Mouse (Mus musculus) left cerebral cortex, adult 8-10 months (tissue): Measurements from ENCODE around the gene Gpr62. TPM values are rescaled to one million over a fixed set of nuclear protein-coding genes. Genes with fewer than 3 reads are reported as not detected.

Experiments
- DNase-seq, 2 experiments: peaks; one replicate each; pipeline ENCODE4 v3.0.0; 2022; ENCODE audit warnings: low spot score in 2 of 2
- total RNA-seq, 4 experiments: library from RNA; stranded (reverse); gene quantifications; 2 replicates each; pipeline ENCODE4 v1.2.4; 2022

The Gpr62 gene
- total RNA-seq, 4 experiments from 2014 or later, result 11.7 to 15.6 (median 12.7) TPM

DNA sequence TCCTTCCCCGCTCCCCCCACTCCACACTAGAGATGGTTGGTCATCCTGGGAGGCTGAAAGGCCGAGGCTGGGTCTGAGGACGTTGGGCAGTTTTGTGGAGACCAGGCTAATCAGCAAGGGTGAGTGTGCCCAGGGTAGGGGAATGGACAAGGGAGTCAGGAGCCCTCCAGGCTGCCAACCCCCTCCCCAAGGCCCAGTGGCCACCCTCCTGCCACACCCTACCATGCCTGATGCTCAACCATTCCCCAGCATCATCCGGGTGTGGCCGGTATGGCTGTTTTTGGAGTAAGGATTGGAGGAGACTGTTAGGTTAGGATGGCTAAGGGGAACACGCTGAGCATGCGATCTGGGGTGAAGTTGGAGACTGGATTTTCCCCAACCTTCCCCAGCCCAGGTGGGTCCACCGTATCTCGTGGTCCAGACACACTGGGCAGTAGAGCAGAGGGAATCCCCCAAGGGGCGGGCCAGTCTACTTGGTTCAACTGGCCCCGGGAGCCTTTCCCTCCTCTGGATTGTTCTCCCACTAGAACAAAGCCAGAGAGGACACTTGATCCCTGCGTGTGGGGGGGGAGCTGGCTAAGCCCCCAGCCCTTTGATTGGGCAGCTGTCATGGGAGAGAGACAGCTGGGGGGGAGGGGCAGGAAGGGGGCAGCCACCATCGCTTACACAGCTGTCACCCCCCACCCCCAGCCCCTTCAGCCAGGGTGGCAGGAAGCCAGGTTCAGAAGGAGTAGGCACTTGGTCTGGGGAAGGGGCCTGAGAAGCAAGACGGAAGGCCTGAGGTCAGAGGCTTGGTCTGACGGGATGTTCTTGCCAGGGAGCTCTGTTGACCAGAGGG, 9.2 kb downstream of the Gpr62 start:
- DNase-seq, result no peak

DNA sequence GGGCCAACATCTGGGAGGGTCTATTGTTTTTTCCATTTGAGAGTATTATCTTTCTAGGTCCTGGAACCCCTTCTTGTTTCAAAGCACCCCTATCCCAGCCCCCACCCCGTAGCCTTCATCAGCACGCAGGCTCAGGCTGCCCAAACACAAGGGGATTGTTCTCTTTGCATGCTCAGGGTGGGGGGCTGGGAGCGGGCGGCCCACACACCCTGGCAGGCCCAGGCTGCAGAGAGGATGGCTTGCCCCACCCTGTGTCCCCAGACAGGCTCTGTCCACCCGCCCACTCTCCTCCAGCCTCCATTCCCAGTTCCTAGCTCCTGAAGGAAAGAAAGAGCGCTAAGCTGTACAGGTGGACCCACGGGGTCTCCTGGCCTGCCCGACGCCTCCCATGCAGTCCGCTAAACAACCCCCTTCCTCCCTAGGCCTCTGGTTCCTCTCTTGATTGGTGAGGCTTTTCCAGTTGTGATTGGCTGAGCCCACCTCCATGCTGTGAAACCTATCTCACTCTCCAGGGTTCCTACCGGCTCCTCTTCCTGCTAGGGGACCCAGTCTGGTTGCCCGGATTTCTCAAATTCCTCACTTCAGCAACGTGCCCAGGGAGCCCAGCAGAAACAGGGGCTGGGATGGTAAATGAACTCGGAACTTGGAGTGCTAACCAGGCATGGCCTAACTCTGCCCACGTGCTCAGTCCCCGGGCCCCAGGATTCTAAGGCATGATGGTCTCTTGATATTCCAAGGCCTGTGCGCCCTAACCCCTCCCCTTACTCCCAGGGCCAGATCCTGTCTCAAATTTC, 10.7 kb downstream of the Gpr62 start:
- peak in 1 of 2 experiments; percentile 62 for DNase-seq

DNA sequence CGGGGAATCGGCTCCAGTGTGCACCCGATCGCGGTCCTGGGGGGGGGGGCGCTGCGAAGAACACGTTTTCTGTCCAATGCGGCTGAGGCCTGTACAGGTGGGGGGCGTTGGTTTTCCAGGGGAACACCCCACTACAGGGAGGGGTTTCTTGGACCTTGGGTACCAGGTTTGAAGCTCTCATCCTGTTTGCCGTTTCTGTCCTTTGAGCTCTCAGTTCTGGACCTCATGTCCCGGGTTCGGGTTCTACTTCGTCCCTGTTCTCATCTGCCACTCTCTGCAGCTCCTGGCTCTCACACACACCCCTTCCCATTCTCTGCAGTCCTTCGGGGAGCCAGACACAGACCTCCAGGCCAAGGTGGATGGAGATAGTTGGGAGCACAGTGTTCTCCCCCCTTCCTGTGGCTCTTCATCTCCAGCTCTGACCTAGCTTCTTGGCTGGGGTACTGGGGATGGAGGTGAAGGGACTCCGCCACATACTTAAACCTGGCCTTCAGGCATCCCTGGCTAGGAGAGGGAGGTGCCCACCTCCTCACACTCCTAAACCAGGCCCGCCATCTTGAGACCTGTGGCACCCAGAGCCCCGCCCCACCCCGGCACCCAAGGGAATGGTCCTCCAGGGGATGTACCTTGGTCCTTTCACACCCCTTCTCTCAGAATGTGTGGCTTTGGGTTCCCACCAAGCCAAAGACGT, 11.5 kb downstream of the Gpr62 start:
- DNase-seq, result no peak

DNA sequence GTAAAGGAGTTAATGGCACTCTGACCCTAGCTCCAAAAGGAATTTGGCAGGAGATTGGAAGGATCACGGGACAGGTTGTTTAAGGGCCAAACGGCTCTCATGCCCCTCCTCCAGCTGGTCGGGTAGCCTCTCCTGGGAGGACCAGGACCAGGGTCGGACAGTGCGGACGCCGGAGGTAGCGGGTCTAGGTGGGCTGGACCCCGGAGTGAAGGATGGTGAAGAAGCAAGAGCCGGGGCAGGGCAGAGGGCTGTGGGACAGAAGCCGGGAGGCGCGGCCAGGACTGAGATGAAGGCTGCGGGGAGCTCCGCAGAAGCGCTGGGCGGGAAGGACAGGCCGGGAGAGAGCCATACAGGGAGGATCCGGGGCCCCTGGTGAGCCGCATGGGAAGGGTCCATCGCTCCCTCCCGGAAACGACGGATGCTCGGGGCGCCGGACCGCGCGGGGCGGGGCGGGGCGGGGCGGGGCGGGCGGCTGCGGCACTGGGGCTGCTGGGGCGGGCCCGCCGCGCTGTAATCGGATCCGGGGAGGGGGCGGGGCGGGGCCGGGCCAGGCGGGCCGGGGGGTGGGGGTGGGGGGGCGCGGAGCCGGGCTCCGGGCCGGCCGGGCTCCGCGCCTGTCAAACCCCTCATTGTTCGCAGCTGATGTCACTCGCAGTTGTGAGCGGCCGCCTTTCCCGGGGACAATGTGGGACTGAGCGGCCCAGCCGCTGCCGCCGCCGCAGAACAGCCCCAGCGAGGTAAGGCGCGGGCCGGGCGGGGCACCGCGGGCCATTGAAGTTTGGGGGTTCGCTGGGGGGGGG, 12.3 kb downstream of the Gpr62 start, which contains the start of gene Pcbp4:
TSS of gene Pcbp4 (plus strand) at position 21 of the 800 bp plus-strand sequence.
- no peak for DNase-seq

DNA sequence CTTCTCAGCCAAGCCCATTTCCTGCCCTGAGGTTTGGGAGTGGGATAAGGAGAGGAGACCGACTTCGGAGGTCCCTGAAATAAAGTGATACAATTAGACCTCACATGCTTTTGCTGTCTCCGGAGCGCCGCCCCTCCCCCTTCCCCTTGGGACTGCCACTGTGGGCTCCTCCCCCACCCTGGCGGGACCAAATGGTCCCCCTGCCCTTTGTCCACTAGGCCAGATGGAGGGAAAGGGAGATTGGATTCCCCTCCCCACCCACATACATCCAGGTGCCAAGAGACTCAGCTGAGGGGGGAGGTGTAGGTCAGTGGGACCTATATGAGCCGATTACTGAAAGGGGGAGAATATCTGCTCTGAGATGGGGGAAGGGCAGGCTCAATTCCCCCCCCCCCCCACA, 12.9 kb downstream of the Gpr62 start:
- no peak for DNase-seq

DNA sequence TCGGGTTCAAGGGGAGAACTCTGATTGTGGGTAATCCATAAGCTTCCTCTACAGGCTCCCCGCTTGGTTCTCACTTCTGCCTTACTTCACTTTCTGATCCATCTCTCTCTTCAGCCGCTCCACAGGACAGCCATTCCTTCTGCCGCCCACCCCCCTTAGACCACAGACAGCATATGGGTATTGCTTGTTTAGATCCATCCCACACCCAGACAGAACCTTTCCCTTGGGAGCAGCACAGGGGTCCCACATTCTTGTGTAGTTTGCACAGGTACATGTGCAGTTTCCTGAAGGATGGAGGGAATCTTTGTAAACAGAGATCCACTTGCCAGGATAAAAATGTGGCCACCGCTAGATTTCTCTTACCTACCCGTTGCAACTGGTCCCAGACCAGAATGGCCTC, 13.4 kb downstream of the Gpr62 start:
- DNase-seq, result no peak

DNA sequence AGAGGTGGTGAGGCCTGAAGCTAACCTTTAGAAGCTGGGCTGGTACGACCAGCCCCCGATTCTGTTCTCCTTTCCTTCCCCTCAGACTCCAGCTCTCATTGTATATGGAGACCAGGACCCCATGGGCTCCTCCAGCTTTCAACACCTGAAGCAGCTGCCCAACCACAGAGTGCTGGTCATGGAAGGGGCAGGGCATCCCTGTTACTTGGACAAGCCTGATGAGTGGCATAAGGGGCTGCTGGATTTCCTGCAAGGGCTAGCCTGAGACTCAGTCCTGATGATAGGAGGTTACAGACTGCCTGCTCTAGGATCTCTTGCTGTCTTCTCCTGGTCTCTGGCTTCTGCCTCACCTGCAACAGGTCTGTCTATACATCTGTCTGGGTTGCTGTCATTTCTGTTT, 13.8 kb downstream of the Gpr62 start:
- no peak for DNase-seq

DNA sequence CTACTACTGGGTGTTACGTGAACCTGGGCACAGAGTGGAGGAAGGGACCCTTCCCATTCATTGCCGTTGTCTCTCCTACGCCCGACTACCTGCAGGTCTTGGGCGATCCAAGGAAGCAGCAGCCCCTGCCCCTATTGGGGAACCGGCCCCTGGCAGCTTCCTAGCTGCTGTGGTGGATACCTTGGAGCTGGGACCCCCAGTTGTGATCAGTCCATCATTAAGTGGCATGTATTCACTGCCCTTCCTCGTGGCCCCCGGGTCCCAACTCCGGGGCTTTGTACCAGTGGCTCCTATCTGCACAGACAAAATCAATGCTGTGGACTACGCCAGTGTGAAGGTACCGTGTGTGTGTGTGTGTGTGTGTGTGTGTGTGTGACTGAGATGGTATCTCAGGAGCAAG, 14.4 kb downstream of the Gpr62 start:
- no peak for DNase-seq

DNA sequence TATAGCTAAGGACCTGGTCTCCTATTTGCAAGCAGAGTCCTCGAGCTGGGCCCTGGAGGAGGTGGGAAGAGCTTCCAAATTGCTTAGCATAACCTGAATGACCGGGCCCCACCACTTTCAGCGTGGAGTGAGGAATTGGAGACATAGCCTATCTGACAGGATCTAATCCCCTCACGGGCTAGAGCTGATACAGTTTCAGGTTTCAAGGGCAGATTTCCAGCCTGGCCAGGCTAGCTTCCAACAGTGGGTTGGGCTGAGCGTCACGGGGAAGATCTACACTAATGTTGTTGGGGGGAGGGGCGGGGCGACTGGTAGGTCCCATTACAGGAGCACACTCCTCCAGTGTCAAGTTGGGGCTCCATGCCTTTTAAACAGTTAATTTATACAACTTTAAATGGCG, 15.1 kb downstream of the Gpr62 start:
- DNase-seq, result no peak

DNA sequence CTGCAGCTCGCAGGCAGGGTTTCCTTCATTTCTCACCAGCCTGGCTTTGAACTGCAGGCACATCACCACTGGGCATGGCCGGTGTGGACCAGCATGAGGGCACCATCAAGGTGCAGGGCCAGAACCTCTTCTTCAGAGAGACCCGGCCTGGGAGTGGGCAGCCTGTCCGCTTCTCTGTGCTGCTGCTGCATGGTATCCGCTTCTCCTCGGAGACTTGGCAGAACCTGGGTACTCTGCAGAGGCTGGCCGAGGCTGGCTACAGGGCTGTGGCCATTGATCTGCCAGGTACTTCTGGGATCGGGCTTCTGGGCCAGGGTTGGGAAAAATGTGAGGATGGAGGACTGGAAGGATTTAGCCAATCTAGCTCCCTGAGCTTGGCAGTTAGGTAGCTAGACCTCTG, 15.8 kb downstream of the Gpr62 start:
- DNase-seq, result no peak

DNA sequence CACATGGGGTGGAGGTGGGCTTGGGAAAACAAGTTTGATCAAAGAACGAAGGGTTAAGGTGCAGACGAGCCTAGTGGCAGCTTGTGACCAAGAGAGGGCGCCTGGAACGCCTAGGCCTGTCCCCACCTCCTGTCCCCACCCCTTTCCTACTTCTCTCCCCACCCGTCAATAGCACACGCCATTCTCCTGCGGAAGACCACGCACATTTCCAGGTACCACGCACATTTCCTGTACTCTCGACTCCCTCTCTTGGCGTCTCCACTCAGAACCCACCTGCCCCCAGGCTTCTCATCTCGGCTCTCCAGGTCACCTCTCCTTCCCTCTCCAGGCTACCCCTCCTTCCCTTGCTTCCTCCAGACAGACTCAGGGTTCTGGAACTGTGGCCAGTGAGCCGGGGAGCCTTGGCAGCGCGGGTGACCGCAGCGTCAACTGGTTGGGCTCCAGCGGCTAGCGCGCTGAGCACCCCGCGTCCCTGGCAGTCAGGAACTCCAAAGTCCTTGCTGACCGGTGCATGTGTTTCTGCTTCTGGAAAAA, 17.2 kb downstream of the Gpr62 start:
- DNase-seq, result peak in 1 of 2 experiments; percentile 60

DNA sequence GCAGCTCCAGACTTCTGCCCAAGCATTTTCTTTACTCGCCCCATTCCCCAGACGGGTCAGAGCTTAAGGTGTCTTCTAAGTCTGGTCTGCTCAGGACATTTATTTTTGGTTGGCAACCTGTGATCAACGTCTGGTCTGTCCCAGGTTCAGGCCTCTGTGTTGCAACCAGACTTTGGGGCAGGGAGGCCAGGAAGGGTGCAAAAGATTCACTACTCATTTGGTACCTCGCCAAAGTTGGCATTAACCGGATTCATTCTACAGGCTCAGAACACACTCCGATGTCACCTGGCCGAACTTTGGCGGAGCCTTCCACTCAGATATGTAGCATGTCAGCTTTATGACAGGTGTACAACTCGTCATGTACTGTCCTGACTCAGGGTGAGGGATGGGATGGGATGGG, 17.8 kb downstream of the Gpr62 start:
- no peak for DNase-seq

DNA sequence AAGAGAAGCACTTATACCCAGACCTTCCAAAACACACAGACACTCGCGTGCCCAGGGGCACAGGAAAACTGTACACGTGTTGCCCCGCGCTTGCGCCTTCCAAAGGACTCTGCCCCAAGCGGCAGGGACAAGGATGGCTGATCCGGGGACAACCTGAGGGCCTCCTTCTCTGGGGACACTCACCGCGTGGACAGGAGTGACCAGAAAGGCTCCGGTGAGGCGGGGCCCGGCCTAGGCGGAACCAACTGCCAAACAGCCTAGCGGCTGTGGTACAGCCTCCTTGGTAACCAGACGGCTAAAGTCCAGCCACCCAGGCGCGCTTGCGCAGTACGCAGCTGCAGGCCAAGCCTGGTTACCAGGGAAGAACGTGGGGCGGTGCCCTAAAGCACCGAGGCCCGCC, 18.4 kb downstream of the Gpr62 start, which contains the start of the genes Abhd14b and Abhd14a:
TSS of gene Abhd14b (plus strand) at position 112 of the 400 bp plus-strand sequence.
TSS of gene Abhd14a (minus strand) at position 331 of the 400 bp plus-strand sequence.
- peak; percentile 89 for DNase-seq

DNA sequence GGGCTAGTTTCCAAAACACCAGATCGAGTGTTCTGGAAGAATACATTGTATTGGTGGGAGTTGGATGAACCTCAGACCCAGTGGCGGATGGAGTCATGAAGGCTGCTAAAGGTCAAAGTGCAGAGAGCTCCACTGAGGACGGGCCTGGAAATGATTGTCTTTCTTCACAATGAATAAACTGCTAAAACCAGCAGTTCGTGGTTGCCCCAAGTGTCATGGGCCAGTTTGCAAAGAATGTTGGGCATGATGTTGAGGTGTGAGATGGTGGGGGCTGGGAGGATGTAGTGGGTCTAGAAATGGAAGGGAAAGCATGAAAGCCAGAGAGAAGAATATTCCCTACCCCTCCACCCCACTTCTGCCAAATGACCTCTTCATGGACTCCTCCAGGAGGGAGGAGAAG, 20.9 kb downstream of the Gpr62 start:
- DNase-seq, result no peak

DNA sequence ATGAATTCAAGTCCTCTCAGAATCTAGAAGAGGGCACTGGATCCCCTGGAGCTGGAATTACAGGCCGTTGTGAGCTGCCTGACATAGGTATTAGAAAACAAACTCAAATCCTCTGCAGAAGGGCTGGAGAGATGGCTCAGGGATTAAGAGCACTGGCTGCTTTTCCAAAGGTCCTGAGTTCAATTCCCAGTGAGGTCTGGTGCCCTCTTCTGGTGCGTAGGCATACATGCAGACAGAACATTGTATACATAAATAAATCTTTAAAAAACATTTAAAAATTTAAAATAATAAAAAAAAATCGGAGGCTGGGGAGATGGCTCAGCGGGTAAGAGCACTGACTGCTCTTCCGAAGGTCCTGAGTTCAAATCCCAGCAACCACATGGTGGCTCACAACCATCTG, 23.1 kb downstream of the Gpr62 start:
- DNase-seq, result no peak

DNA sequence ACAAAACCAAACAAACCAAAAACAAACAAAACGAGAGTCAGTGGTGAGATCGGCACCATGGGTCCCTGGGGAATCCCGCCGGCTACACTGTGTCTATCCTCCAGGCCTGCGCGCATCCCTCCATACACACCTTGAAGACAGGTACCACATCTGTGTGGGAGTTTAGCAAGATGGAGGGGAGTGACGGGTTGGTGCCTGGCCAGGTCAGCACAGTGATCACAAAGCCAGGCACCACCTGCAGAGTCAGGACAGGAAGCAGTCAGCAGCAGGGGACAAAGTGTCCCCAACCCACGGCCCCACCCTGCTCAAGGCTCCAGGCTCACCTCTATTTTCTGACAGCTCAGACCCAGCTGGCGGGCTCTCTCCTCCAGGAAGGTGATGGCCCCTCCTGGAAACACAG, 29.2 kb downstream of the Gpr62 start:
- DNase-seq, result no peak

DNA sequence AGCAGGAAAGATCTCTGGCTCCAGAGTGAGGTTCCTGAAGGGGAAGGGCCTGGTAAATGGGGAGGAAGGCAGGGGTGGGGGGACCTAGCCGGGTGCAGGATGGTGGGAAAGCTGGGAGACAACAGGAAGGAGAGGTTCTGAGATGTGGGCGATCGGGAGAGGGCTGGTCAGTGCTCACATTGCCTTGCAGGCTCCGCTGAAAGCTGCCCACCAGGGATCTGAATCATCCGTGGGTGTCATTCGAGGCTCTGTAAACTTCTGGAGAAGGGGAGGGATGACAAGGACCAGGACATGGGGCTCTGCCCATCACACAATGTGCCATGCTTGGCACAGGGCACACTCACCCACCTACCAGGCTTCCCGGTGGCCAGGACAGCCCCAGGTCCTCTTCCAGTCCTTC, 32.3 kb downstream of the Gpr62 start:
- peak in 1 of 2 experiments; percentile 74 for DNase-seq

DNA sequence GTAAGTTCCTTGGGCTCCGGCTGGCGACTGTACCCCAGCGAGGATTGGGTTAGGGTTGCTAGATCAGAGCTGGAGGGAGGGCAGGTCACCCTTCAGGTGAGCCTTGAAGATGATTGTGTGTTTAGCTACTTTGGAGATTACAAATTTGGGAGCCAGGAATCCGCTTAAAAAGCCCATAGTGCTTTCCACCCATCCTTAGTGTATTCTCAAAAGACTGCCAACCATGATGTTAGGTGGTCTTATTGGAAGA, 35.8 kb downstream of the Gpr62 start:
- DNase-seq, result no peak

DNA sequence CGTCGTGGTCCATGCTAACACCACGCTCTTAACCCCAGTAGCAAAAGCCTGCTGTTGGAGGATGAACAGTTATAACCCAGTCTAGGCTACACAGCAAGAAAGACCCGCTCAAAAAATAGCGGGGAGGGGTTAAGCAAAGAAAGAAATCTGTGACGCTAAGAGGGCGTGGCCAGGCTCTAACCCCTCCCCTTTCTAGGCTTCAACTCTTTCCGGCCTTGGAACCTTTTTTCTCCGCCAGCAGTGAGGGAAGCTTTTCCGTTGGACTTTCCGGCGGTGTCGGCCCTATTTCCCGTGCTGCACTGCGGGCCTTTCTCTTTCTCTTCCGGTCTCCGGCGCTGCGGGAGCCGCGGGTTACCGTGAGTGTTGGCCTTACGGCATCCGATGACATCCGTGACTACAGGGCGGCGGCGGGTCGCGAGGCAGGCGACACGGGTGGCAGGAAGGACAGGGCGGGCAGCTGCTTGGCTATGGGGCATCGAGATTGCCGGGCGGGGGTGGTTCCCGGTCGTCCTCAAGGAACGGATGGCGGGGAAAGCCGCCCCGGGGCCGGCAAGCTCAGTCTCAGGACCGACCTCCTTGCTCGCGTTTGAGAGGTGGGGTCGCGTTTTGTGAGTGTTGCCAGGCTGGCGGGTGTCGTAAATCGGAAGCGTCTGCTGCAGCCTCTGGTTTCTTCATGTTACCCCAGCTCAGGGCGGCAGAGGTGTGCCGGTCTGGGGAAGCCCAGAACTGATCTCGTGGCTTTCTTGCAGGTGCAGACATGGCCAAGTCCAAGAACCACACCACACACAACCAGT, 36.3 kb downstream of the Gpr62 start, which contains the start of gene Rpl29:
TSS of gene Rpl29 (plus strand) at position 234 of the 794 bp plus-strand sequence.
- DNase-seq, result peak; percentile 84 to 95

DNA sequence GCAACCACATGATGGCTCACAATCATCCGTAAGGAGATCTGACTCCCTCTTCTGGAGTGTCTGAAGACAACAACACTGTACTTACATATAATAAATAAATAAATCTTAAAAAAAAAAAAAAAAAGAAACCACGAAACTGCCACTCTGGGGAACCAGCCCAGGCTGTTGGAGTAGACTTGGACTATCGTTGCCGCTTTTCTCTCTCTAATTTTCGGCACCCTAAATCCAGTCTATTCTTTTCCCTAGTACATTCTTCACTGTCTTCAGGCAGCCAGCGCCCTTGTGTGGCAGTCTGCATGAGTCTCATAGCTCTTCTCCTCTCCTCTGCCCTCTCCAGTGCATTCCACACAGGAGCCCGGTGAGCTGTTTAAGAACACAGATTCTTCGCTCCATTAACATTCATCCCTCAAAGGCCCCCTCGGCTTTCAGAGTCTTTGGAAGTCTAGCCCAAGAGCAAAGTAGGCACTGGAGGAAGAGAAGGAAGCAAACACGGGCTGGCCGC, 37.0 kb downstream of the Gpr62 start:
- no peak for DNase-seq
